Mouse (Mus musculus): ENCODE measurements around the gene Zfp462. TPM values are rescaled to one million over a fixed set of nuclear protein-coding genes. Genes with fewer than 3 reads are reported as not detected.
"Not testable (repeated sequence)": the region's sequence is repeated elsewhere in the genome, so short reads cannot be mapped to it uniquely, and the experiment has no call there.

Zfp462 gene
- polyA plus RNA-seq, 1 experiment from 2014 or later: 2.7 TPM

- no peaks in the 10 kb centered on the region for H3K9me3 ChIP-seq (ENCODE audit: control insufficient read depth, low read length)
- H3K4me2 ChIP-seq (ENCODE audit: low read depth, low read length): no peak overlapping the region
- H3K4me3 ChIP-seq (ENCODE audit: low read length): no peak overlapping the region
- H3K36me3 ChIP-seq (ENCODE audit: control insufficient read depth, insufficient read depth, low read length): no peaks in the 10 kb centered on the region
- H3K9ac ChIP-seq (ENCODE audit: low read length): no peak overlapping the region
- 53% methylated on average over 13 of the region's 13 CpGs for WGBS
- no peaks in the 10 kb centered on the region for H3K27me3 ChIP-seq (ENCODE audit: control insufficient read depth, insufficient read depth, low read depth, low read length)
- no peak overlapping the region for H3K27ac ChIP-seq (ENCODE audit: low read length)
- ATAC-seq (ENCODE audit: low read depth): peak; percentile 84
- peaks cover 14% of the 10 kb centered on the region for H3K4me1 ChIP-seq (replicated peaks; ENCODE audit: control insufficient read depth, insufficient read depth, low read length)
Observed at GRCm38 (mm10) chr4:54979771-54980472, 35.1 kb downstream of the Zfp462 start.

- ATAC-seq (ENCODE audit: low read depth): no peak
- Histone ChIP-seq H3K4me2 (ENCODE audit: low read depth, low read length) (no peak overlapping the region), H3K36me3 (ENCODE audit: control insufficient read depth, insufficient read depth, low read length) (no peaks in the 10 kb centered on the region), H3K9me3 (ENCODE audit: control insufficient read depth, low read length) (no peaks in the 10 kb centered on the region), H3K4me1 (replicated peaks; ENCODE audit: control insufficient read depth, insufficient read depth, low read length) (peaks cover 4% of the 10 kb centered on the region), H3K9ac (ENCODE audit: low read length) (no peak overlapping the region), H3K4me3 (ENCODE audit: low read length) (no peak overlapping the region), H3K27ac (ENCODE audit: low read length) (no peak overlapping the region), H3K27me3 (ENCODE audit: control insufficient read depth, insufficient read depth, low read depth, low read length) (no peaks in the 10 kb centered on the region)
- 77% methylated on average over 2 of the region's 2 CpGs for WGBS
Observed at GRCm38 (mm10) chr4:54984502-54984901, 39.7 kb downstream of the Zfp462 start.

GRCm38 (mm10) chr4:54986671-54987070 lies 41.8 kb downstream of the Zfp462 start:
- Histone ChIP-seq H3K9ac (ENCODE audit: low read length) (no peak overlapping the region), H3K4me1 (replicated peaks; ENCODE audit: control insufficient read depth, insufficient read depth, low read length) (no peaks in the 10 kb centered on the region), H3K4me2 (ENCODE audit: low read depth, low read length) (no peak overlapping the region), H3K4me3 (ENCODE audit: low read length) (no peak overlapping the region), H3K27me3 (ENCODE audit: control insufficient read depth, insufficient read depth, low read depth, low read length) (no peaks in the 10 kb centered on the region), H3K9me3 (ENCODE audit: control insufficient read depth, low read length) (no peaks in the 10 kb centered on the region), H3K27ac (ENCODE audit: low read length) (no peak overlapping the region), H3K36me3 (ENCODE audit: control insufficient read depth, insufficient read depth, low read length) (no peaks in the 10 kb centered on the region)
- 80% methylated on average over 4 of the region's 4 CpGs for WGBS
- no peak for ATAC-seq (ENCODE audit: low read depth)

- Histone ChIP-seq H3K4me2 (ENCODE audit: low read depth, low read length) (no peak overlapping the region), H3K9ac (ENCODE audit: low read length) (no peak overlapping the region), H3K27me3 (ENCODE audit: control insufficient read depth, insufficient read depth, low read depth, low read length) (no peaks in the 10 kb centered on the region), H3K4me1 (replicated peaks; ENCODE audit: control insufficient read depth, insufficient read depth, low read length) (no peaks in the 10 kb centered on the region), H3K27ac (ENCODE audit: low read length) (no peak overlapping the region), H3K4me3 (ENCODE audit: low read length) (no peak overlapping the region), H3K9me3 (ENCODE audit: control insufficient read depth, low read length) (no peaks in the 10 kb centered on the region), H3K36me3 (ENCODE audit: control insufficient read depth, insufficient read depth, low read length) (no peaks in the 10 kb centered on the region)
- 62% methylated on average over 3 of the region's 3 CpGs for WGBS
- ATAC-seq (ENCODE audit: low read depth): no peak
Observed at GRCm38 (mm10) chr4:54987256-54987655, 42.4 kb downstream of the Zfp462 start.

- Histone ChIP-seq H3K9ac (ENCODE audit: low read length) (no peak overlapping the region), H3K27me3 (ENCODE audit: control insufficient read depth, insufficient read depth, low read depth, low read length) (no peaks in the 10 kb centered on the region), H3K4me3 (ENCODE audit: low read length) (no peak overlapping the region), H3K4me1 (replicated peaks; ENCODE audit: control insufficient read depth, insufficient read depth, low read length) (no peaks in the 10 kb centered on the region), H3K4me2 (ENCODE audit: low read depth, low read length) (no peak overlapping the region), H3K36me3 (ENCODE audit: control insufficient read depth, insufficient read depth, low read length) (no peaks in the 10 kb centered on the region), H3K27ac (ENCODE audit: low read length) (no peak overlapping the region), H3K9me3 (ENCODE audit: control insufficient read depth, low read length) (no peaks in the 10 kb centered on the region)
- WGBS: 93% methylated on average over 1 of the region's 1 CpGs
- ATAC-seq (ENCODE audit: low read depth): no peak
Observed at GRCm38 (mm10) chr4:54987926-54988325, 43.1 kb downstream of the Zfp462 start.

GRCm38 (mm10) chr4:54991973-54992372 lies 47.1 kb downstream of the Zfp462 start:
- ATAC-seq (ENCODE audit: low read depth): no peak
- Histone ChIP-seq H3K9me3 (ENCODE audit: control insufficient read depth, low read length) (no peaks in the 10 kb centered on the region), H3K4me1 (replicated peaks; ENCODE audit: control insufficient read depth, insufficient read depth, low read length) (no peaks in the 10 kb centered on the region), H3K27me3 (ENCODE audit: control insufficient read depth, insufficient read depth, low read depth, low read length) (no peaks in the 10 kb centered on the region), H3K9ac (ENCODE audit: low read length) (no peak overlapping the region), H3K27ac (ENCODE audit: low read length) (no peak overlapping the region), H3K4me3 (ENCODE audit: low read length) (no peak overlapping the region), H3K4me2 (ENCODE audit: low read depth, low read length) (no peak overlapping the region), H3K36me3 (ENCODE audit: control insufficient read depth, insufficient read depth, low read length) (peaks cover 2% of the 10 kb centered on the region; the same call in 1 of the 2 replicates)
- WGBS: 80% methylated on average over 5 of the region's 5 CpGs

GRCm38 (mm10) chr4:54993001-54993400 lies 48.2 kb downstream of the Zfp462 start:
- not testable (repeated sequence) for H3K4me1 ChIP-seq (replicated peaks; ENCODE audit: control insufficient read depth, insufficient read depth, low read length); H3K27ac ChIP-seq (ENCODE audit: low read length); H3K9me3 ChIP-seq (ENCODE audit: control insufficient read depth, low read length); ATAC-seq (ENCODE audit: low read depth); H3K27me3 ChIP-seq (ENCODE audit: control insufficient read depth, insufficient read depth, low read depth, low read length); H3K36me3 ChIP-seq (ENCODE audit: control insufficient read depth, insufficient read depth, low read length); H3K4me2 ChIP-seq (ENCODE audit: low read depth, low read length); H3K9ac ChIP-seq (ENCODE audit: low read length); H3K4me3 ChIP-seq (ENCODE audit: low read length)

GRCm38 (mm10) chr4:54995258-54995657 lies 50.4 kb downstream of the Zfp462 start:
- 74% methylated on average over 1 of the region's 1 CpGs for WGBS
- no peak for ATAC-seq (ENCODE audit: low read depth)

GRCm38 (mm10) chr4:54996064-54996463 lies 51.2 kb downstream of the Zfp462 start:
- Histone ChIP-seq H3K27ac (ENCODE audit: low read length) (no peak overlapping the region), H3K9me3 (ENCODE audit: control insufficient read depth, low read length) (no peaks in the 10 kb centered on the region), H3K4me2 (ENCODE audit: low read depth, low read length) (no peak overlapping the region), H3K36me3 (ENCODE audit: control insufficient read depth, insufficient read depth, low read length) (peaks cover 2% of the 10 kb centered on the region; the same call in 1 of the 2 replicates), H3K4me1 (replicated peaks; ENCODE audit: control insufficient read depth, insufficient read depth, low read length) (peaks cover 7% of the 10 kb centered on the region), H3K9ac (ENCODE audit: low read length) (no peak overlapping the region), H3K27me3 (ENCODE audit: control insufficient read depth, insufficient read depth, low read depth, low read length) (no peaks in the 10 kb centered on the region), H3K4me3 (ENCODE audit: low read length) (no peak overlapping the region)
- WGBS: 80% methylated on average over 2 of the region's 2 CpGs
- no peak for ATAC-seq (ENCODE audit: low read depth)

More at GRCm38 (mm10) chr4:54995258-54995657, 50.4 kb downstream of the Zfp462 start:
- no peaks in the 10 kb centered on the region for H3K9me3 ChIP-seq (ENCODE audit: control insufficient read depth, low read length)
- H3K36me3 ChIP-seq (ENCODE audit: control insufficient read depth, insufficient read depth, low read length): peaks cover 2% of the 10 kb centered on the region; the same call in 1 of the 2 replicates
- H3K4me3 ChIP-seq (ENCODE audit: low read length): no peak overlapping the region
- H3K27me3 ChIP-seq (ENCODE audit: control insufficient read depth, insufficient read depth, low read depth, low read length): no peaks in the 10 kb centered on the region
- H3K9ac ChIP-seq (ENCODE audit: low read length): no peak overlapping the region
- no peak overlapping the region for H3K4me2 ChIP-seq (ENCODE audit: low read depth, low read length)
- no peak overlapping the region for H3K27ac ChIP-seq (ENCODE audit: low read length)
- H3K4me1 ChIP-seq (replicated peaks; ENCODE audit: control insufficient read depth, insufficient read depth, low read length): no peaks in the 10 kb centered on the region
